In the genomic region with DNA sequence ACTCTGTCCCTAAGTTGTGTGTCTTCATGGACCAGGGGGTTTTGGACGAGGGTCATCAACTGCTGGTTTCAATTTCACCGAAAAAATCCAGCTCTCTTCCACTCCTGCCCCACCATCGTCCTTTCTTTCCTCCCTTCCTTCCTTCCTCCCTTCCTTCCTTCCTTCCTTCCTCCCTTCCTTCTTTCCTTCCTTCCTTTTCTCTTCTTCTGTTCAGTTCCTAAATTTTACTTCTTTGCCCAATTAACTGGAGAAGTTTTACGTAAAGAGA, we compare ENCODE assay signal across 20 mouse cellular contexts. TPM values are rescaled to one million over a fixed set of nuclear protein-coding genes. Genes with fewer than 3 reads are reported as not detected.
DNase-seq lines count a peak whose midpoint lies in the region; ATAC-seq lines count a peak whose summit lies in the region.
"Had no signal": no experiment of that assay in that cellular context is flagged by ENCODE, and none has a peak within 500 bp of the region (broad histone marks: within the 10 kb centered on the region; RNA-seq: fewer than 3 reads in every experiment).

No protein-coding gene starts in this region.

- H3K9me3 ChIP-seq in heart, embryonic 15.5 days (replicated peaks): no peaks in the 10 kb centered on the region
- H3K9me3 ChIP-seq in neural tube, embryonic 13.5 days: no peaks in the 10 kb centered on the region
- no peaks in the 10 kb centered on the region for H3K9me3 ChIP-seq in embryonic facial prominence, embryonic 14.5 days (ENCODE audit: control insufficient read depth, low read length)
- no peaks in the 10 kb centered on the region for H3K9me3 ChIP-seq in limb, embryonic 15.5 days
- H3K9me3 ChIP-seq: midbrain, embryonic 10.5 days had no signal

- H3K4me2 ChIP-seq in heart, embryonic 15.5 days: no peak overlapping the region
- H3K4me2 ChIP-seq in neural tube, embryonic 13.5 days: no peak overlapping the region
- H3K4me2 ChIP-seq in embryonic facial prominence, embryonic 14.5 days (ENCODE audit: low read depth, low read length): peak overlapping the region; percentile 97
- H3K4me2 ChIP-seq in limb, embryonic 15.5 days: peak overlapping the region; percentile 99

- intact Hi-C loops in left cerebral cortex, postnatal 14 days (cut with DNase I): no loop called here

- 11% methylated on average over 4 of the region's 4 CpGs for whole genome bisulfite sequencing in heart, embryonic 15.5 days
- 2% methylated on average over 4 of the region's 4 CpGs for WGBS in neural tube, embryonic 13.5 days
- WGBS in embryonic facial prominence, embryonic 14.5 days: 3% methylated on average over 4 of the region's 4 CpGs
- WGBS in limb, embryonic 15.5 days: 4% methylated on average over 4 of the region's 4 CpGs

- DNase-seq in heart, adult 11 months: no peak
- no peak for DNase-seq in neural tube, embryonic 10.5 days (ENCODE audit: extremely low spot score, low spot score)
- DNase-seq in embryonic facial prominence, embryonic 14.5 days (ENCODE audit: low spot score): no peak
- DNase-seq in left cerebral cortex, postnatal 14 days (ENCODE audit: low spot score in 2 of 2): no peak
- DNase-seq: gastrocnemius, postnatal 36 days; liver had no signal

- H3K27me3 ChIP-seq in heart, embryonic 15.5 days: peaks cover 79% of the 10 kb centered on the region
- H3K27me3 ChIP-seq in neural tube, embryonic 13.5 days: peaks cover 83% of the 10 kb centered on the region
- peaks cover 71% of the 10 kb centered on the region for H3K27me3 ChIP-seq in embryonic facial prominence, embryonic 14.5 days (replicated peaks; ENCODE audit: control insufficient read depth, insufficient read depth, low read length)
- H3K27me3 ChIP-seq in limb, embryonic 15.5 days: peaks cover 69% of the 10 kb centered on the region

- ATAC-seq in heart, embryonic 15.5 days (replicated peaks; ENCODE audit: insufficient number of reproducible peaks, insufficient read depth, low FRiP score, low read depth): no peak
- ATAC-seq in neural tube, embryonic 13.5 days (ENCODE audit: low read depth): no peak
- no peak for ATAC-seq in embryonic facial prominence, embryonic 14.5 days (ENCODE audit: low read depth)
- ATAC-seq in limb, embryonic 15.5 days (ENCODE audit: insufficient number of reproducible peaks, low FRiP score, low TSS enrichment, low read depth): no peak
- ATAC-seq: forebrain, embryonic 16.5 days had no signal

- H3K9ac ChIP-seq in heart, embryonic 15.5 days: no peak overlapping the region
- H3K9ac ChIP-seq in neural tube, embryonic 13.5 days: no peak overlapping the region
- H3K9ac ChIP-seq in embryonic facial prominence, embryonic 14.5 days (ENCODE audit: low read depth, low read length): 0 out of 2 replicates have a peak overlapping the region, but pooled peaks have one; percentile 2
- H3K9ac ChIP-seq in limb, embryonic 15.5 days: no peak overlapping the region

- H3K4me1 ChIP-seq in heart, embryonic 15.5 days (replicated peaks): peaks cover 73% of the 10 kb centered on the region
- peaks cover 74% of the 10 kb centered on the region for H3K4me1 ChIP-seq in neural tube, embryonic 13.5 days (replicated peaks)
- peaks cover 52% of the 10 kb centered on the region for H3K4me1 ChIP-seq in embryonic facial prominence, embryonic 14.5 days (ENCODE audit: control insufficient read depth, insufficient read depth, low read length)
- H3K4me1 ChIP-seq in limb, embryonic 15.5 days: peaks cover 83% of the 10 kb centered on the region

- H3K4me3 ChIP-seq in heart, embryonic 15.5 days: peak overlapping the region; percentile 74; the same call in 1 of the 2 replicates
- 0 out of 2 replicates have a peak overlapping the region, but pooled peaks have one; percentile 74 for H3K4me3 ChIP-seq in neural tube, embryonic 13.5 days
- H3K4me3 ChIP-seq in embryonic facial prominence, embryonic 14.5 days (ENCODE audit: low read depth, low read length): peak overlapping the region; percentile 79; the same call in 1 of the 2 replicates
- peak overlapping the region; percentile 80 for H3K4me3 ChIP-seq in limb, embryonic 15.5 days
- H3K4me3 ChIP-seq: myocyte had no signal

- no peak overlapping the region for H3K27ac ChIP-seq in heart, embryonic 15.5 days
- no peak overlapping the region for H3K27ac ChIP-seq in neural tube, embryonic 13.5 days (replicated peaks)
- peak overlapping the region; percentile 65 for H3K27ac ChIP-seq in embryonic facial prominence, embryonic 14.5 days (replicated peaks; ENCODE audit: low read depth, low read length)
- peak overlapping the region; percentile 89 for H3K27ac ChIP-seq in limb, embryonic 15.5 days
- H3K27ac ChIP-seq: macrophage; midbrain, embryonic 10.5 days had no signal

- peaks cover 8% of the 10 kb centered on the region for H3K36me3 ChIP-seq in heart, embryonic 15.5 days
- H3K36me3 ChIP-seq in neural tube, embryonic 13.5 days: peaks cover 8% of the 10 kb centered on the region
- peaks cover 10% of the 10 kb centered on the region for H3K36me3 ChIP-seq in embryonic facial prominence, embryonic 14.5 days (ENCODE audit: control insufficient read depth, insufficient read depth, low read length)
- peaks cover 8% of the 10 kb centered on the region for H3K36me3 ChIP-seq in limb, embryonic 15.5 days

RNA-seq across cellular contexts. Expression of a gene that starts 2.4 kb away (rescaled TPM):
- 7.5 and 9.5 TPM in 2 replicates for polyA plus RNA-seq in heart, embryonic 15.5 days (2015; fragmentation: Nextera tagmentation; extraction: Ambion mirVana)
- polyA plus RNA-seq in neural tube, embryonic 13.5 days (2015; fragmentation: Nextera tagmentation; extraction: Ambion mirVana): 7.0 and 8.5 TPM in 2 replicates
- 9.6 and 10.1 TPM in 2 replicates for polyA plus RNA-seq in embryonic facial prominence, embryonic 14.5 days (2014; fragmentation: Nextera tagmentation; extraction: Ambion mirVana)
- polyA plus RNA-seq in limb, embryonic 15.5 days (2015; fragmentation: Nextera tagmentation; extraction: Ambion mirVana): 8.9 and 9.6 TPM in 2 replicates
- total RNA-seq in left cerebral cortex, postnatal 14 days (2021): 10 to 100 TPM; 12.9 to 15.4 TPM

RNA-seq across cellular contexts. Expression of a gene that starts 20.4 kb away (rescaled TPM):
- polyA plus RNA-seq in heart, embryonic 15.5 days (2015; fragmentation: Nextera tagmentation; extraction: Ambion mirVana): 11.6 and 18.0 TPM in 2 replicates
- 17.4 and 21.4 TPM in 2 replicates for polyA plus RNA-seq in neural tube, embryonic 13.5 days (2015; fragmentation: Nextera tagmentation; extraction: Ambion mirVana)
- 23.9 and 28.3 TPM in 2 replicates for polyA plus RNA-seq in embryonic facial prominence, embryonic 14.5 days (2014; fragmentation: Nextera tagmentation; extraction: Ambion mirVana)
- 30.4 and 32.3 TPM in 2 replicates for polyA plus RNA-seq in limb, embryonic 15.5 days (2015; fragmentation: Nextera tagmentation; extraction: Ambion mirVana)
- 1 to 10 TPM; 2.4 to 3.4 TPM for total RNA-seq in left cerebral cortex, postnatal 14 days (2021)

RNA-seq across cellular contexts. Expression of a gene that starts 42.8 kb away (rescaled TPM):
- polyA plus RNA-seq in heart, embryonic 15.5 days (2015; fragmentation: Nextera tagmentation; extraction: Ambion mirVana): 9.3 and 11.6 TPM in 2 replicates
- polyA plus RNA-seq in neural tube, embryonic 13.5 days (2015; fragmentation: Nextera tagmentation; extraction: Ambion mirVana): 14.8 and 16.5 TPM in 2 replicates
- 11.0 and 13.5 TPM in 2 replicates for polyA plus RNA-seq in embryonic facial prominence, embryonic 14.5 days (2014; fragmentation: Nextera tagmentation; extraction: Ambion mirVana)
- 13.8 and 16.4 TPM in 2 replicates for polyA plus RNA-seq in limb, embryonic 15.5 days (2015; fragmentation: Nextera tagmentation; extraction: Ambion mirVana)
- total RNA-seq in left cerebral cortex, postnatal 14 days (2021): 10 to 100 TPM; 63.2 to 74.0 TPM

RNA-seq across cellular contexts. Expression of a gene that starts 55.2 kb away (rescaled TPM):
- not detected in 2 replicates for polyA plus RNA-seq in heart, embryonic 15.5 days (2015; fragmentation: Nextera tagmentation; extraction: Ambion mirVana)
- not detected in 2 replicates for polyA plus RNA-seq in neural tube, embryonic 13.5 days (2015; fragmentation: Nextera tagmentation; extraction: Ambion mirVana)
- not detected in 2 replicates for polyA plus RNA-seq in embryonic facial prominence, embryonic 14.5 days (2014; fragmentation: Nextera tagmentation; extraction: Ambion mirVana)
- not detected in 2 replicates for polyA plus RNA-seq in limb, embryonic 15.5 days (2015; fragmentation: Nextera tagmentation; extraction: Ambion mirVana)
- not detected for total RNA-seq in left cerebral cortex, postnatal 14 days (2021)
- total RNA-seq: adrenal gland, adult 18-20 months; adrenal gland, postnatal 4 days; gastrocnemius, postnatal 36 days; layer of hippocampus, adult 8-10 months; neutrophil, adult 5-6 weeks had no signal
- polyA plus RNA-seq: C2C12; forebrain, embryonic 16.5 days; hindbrain, embryonic 11.5 days; liver, embryonic 16.5 days; macrophage; midbrain, embryonic 10.5 days; myocyte had no signal

Comparison
In these comparisons a context has a peak if more than half of its experiments do, and no peak if none do; other contexts are left out.
1. H3K27ac ChIP-seq: peak in embryonic facial prominence, embryonic 14.5 days (single experiment) and limb, embryonic 15.5 days (single experiment); none in heart, embryonic 15.5 days (single experiment) and neural tube, embryonic 13.5 days (single experiment).
2. H3K4me2 ChIP-seq: peak in embryonic facial prominence, embryonic 14.5 days (single experiment) and limb, embryonic 15.5 days (single experiment); none in heart, embryonic 15.5 days (single experiment) and neural tube, embryonic 13.5 days (single experiment).
3. Peak in every context shown above with its lines, with median percentiles within 50 percentile points of each other: H3K4me3 ChIP-seq.